Mouse (Mus musculus) testis, adult 2 months (tissue): Measurements from ENCODE around the gene Fscn3. TPM values are rescaled to one million over a fixed set of nuclear protein-coding genes. Genes with fewer than 3 reads are reported as not detected.

Experiments
- H3K27ac ChIP-seq: fragments of 200-500 bp; 2 replicates; pipeline ENCODE4 v1.5.1; 2012; ENCODE audit warnings: low read depth, low read length; ENCODE audit not compliant: control insufficient read depth, insufficient read depth
- H3K27me3 ChIP-seq: fragments of 200-500 bp; 2 replicates; pipeline ENCODE4 v1.6.1; 2012; ENCODE audit warnings: mild to moderate bottlenecking, low read length, moderate library complexity; ENCODE audit not compliant: control insufficient read depth, insufficient read depth
- H3K36me3 ChIP-seq: fragments of 200-500 bp; 2 replicates; pipeline ENCODE4 v1.6.1; 2012; ENCODE audit warnings: mild to moderate bottlenecking, low read length; ENCODE audit not compliant: control insufficient read depth, insufficient read depth
- H3K4me1 ChIP-seq: fragments of 200-500 bp; 2 replicates; pipeline ENCODE4 v1.6.1; 2012; ENCODE audit warnings: low read length; ENCODE audit not compliant: control insufficient read depth, insufficient read depth
- H3K4me3 ChIP-seq: fragments of 200-500 bp; 2 replicates; pipeline ENCODE4 v1.5.1; 2012; ENCODE audit warnings: low read depth, mild to moderate bottlenecking, low read length, moderate library complexity, mixed read lengths; ENCODE audit not compliant: control insufficient read depth
- CTCF ChIP-seq: fragments of 200-500 bp; IDR thresholded peaks from 2 replicates; pipeline ENCODE4 v1.5.1; 2012; ENCODE audit warnings: low read depth, mild to moderate bottlenecking, inconsistent platforms, low read length, moderate library complexity; ENCODE audit not compliant: control insufficient read depth, insufficient read depth, insufficient replicate concordance
- POLR2A ChIP-seq: fragments of 200-500 bp; IDR thresholded peaks from 2 replicates; pipeline ENCODE4 v1.6.1; 2012; ENCODE audit warnings: low read depth, mild to moderate bottlenecking, inconsistent platforms, low read length, moderate library complexity; ENCODE audit not compliant: control insufficient read depth
- polyA plus RNA-seq: library from polyadenylated mRNA; depleted of rRNA; stranded (reverse); fragments of >200 nt; gene quantifications from 2 replicates; pipeline ENCODE4 v1.2.3, GENCODE M21; 2012; rRNA removed

The Fscn3 gene
- polyA plus RNA-seq = 400 and 451 TPM in 2 replicates

DNA sequence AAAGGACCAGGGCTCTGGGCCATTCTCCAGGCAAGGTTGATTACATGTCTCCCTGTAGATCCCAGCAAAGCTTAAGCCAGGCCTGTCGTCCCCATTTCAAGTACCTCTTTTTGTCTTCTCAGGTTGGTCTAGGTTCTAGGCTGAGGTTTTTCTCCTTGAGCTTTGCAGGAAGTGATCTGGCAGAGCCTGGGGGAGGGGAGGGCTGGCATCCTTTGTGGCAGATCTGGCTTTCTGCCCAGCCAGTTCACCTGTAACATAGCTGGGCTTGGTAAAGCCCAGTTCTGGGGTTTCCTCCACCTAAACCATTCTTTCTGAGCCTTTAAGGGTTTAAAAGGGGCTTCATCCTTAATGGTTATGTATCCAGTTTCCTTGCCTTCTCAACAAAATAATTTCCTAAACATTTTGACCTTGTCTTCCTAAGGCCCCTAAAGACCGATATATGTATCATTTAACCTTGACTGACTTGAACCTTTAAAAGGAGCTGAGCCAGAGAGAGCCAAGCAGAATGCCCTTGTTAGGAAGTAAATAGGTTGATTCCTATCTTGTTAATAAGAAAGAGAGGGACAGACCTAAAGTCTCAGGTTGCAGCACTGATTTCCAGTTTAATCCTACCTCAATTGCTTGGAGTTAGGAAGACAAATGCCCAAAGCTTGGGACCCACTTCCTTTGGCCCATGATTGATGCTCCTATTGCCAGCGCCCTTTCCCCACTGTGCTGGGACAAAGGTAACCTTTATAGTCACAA, at the start of gene Fscn3:
TSS of gene Fscn3 (plus strand) at position 694 of the 744 bp plus-strand sequence.
- Histone ChIP-seq H3K27ac (0 out of 2 replicates have a peak within 1 kb of the TSS, but pooled peaks have one; percentile 36), H3K36me3 (no peaks in the 10 kb centered on the region), H3K4me3 (peak within 1 kb of the TSS; percentile 85), H3K4me1 (peaks cover 7% of the 10 kb centered on the region), H3K27me3 (no peaks in the 10 kb centered on the region)
- no peak for TF ChIP-seq POLR2A
- TF ChIP-seq CTCF = no peak

GRCm38 (mm10) chr6:28381983-28382382, 45.6 kb upstream of the Fscn3 start:
- H3K36me3 ChIP-seq = no peaks in the 10 kb centered on the region
- no peak overlapping the region for H3K4me3 ChIP-seq
- H3K4me1 ChIP-seq = no peaks in the 10 kb centered on the region
- H3K27me3 ChIP-seq = no peaks in the 10 kb centered on the region
- H3K27ac ChIP-seq = no peak overlapping the region
- no peak for TF ChIP-seq CTCF
- no peak for TF ChIP-seq POLR2A

DNA sequence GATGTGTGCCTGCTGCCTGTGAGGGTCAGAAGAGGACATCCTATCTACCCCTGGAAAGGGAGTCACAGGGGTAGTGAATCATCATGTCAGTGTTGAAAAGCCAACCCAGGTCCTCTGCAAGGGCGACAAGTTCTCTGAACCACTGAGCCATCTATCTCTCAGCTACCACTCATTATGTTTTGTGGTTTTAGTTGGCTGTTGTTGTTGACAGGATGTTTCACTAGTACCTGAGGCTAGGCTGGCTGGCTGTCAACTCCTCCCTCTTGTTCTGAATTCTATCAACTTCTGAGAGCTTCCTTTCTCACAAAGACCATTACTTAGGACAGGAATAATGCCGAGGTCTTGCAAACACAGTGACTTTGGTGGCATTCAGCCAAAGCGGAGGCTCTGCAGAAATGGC, 42.4 kb upstream of the Fscn3 start:
- TF ChIP-seq CTCF (no peak), POLR2A (no peak)
- H3K4me1 ChIP-seq = no peaks in the 10 kb centered on the region
- H3K27ac ChIP-seq = no peak overlapping the region
- H3K27me3 ChIP-seq = no peaks in the 10 kb centered on the region
- no peaks in the 10 kb centered on the region for H3K36me3 ChIP-seq
- no peak overlapping the region for H3K4me3 ChIP-seq

DNA sequence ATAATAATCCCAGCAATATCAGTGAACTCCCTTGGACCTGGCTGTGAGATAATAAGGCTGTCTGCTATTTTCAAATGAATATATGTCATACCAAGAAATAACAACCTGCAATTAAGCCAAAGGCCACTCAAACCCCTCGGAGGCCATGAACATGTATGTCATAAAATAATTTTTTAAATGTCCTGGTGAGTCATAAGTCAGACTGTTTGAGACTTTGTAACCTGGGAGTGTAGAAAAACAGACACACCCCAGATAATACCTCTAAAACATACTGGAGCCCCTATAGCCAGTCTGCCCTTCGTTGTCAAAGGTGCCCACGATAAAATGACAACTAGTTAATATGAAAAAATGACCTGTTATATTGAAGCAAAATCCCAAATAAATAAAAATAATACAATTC, 38.6 kb upstream of the Fscn3 start:
- Histone ChIP-seq H3K36me3 (no peaks in the 10 kb centered on the region), H3K27ac (no peak overlapping the region), H3K27me3 (no peaks in the 10 kb centered on the region), H3K4me3 (no peak overlapping the region), H3K4me1 (no peaks in the 10 kb centered on the region)
- TF ChIP-seq CTCF = no peak
- no peak for TF ChIP-seq POLR2A

GRCm38 (mm10) chr6:28396051-28396852, 31.3 kb upstream of the Fscn3 start:
- no peak overlapping the region for H3K4me3 ChIP-seq
- peaks cover 9% of the 10 kb centered on the region for H3K4me1 ChIP-seq
- no peaks in the 10 kb centered on the region for H3K36me3 ChIP-seq
- TF ChIP-seq CTCF = no peak
- no peak for TF ChIP-seq POLR2A
- no peak overlapping the region for H3K27ac ChIP-seq
- peaks cover 2% of the 10 kb centered on the region; the same call in 1 of the 2 replicates for H3K27me3 ChIP-seq

- no peak overlapping the region for H3K27ac ChIP-seq
- no peak for TF ChIP-seq CTCF
- TF ChIP-seq POLR2A = no peak
- H3K4me3 ChIP-seq = no peak overlapping the region
- H3K4me1 ChIP-seq = peaks cover 9% of the 10 kb centered on the region
- peaks cover 2% of the 10 kb centered on the region; the same call in 1 of the 2 replicates for H3K27me3 ChIP-seq
- no peaks in the 10 kb centered on the region for H3K36me3 ChIP-seq
Observed at GRCm38 (mm10) chr6:28396853-28397457, 30.6 kb upstream of the Fscn3 start.

- Histone ChIP-seq H3K27ac (no peak within 1 kb of the TSS), H3K36me3 (no peaks in the 10 kb centered on the region), H3K27me3 (peaks cover 2% of the 10 kb centered on the region; the same call in 1 of the 2 replicates), H3K4me1 (peaks cover 9% of the 10 kb centered on the region), H3K4me3 (peak within 1 kb of the TSS; percentile 23; the same call in 1 of the 2 replicates)
- TF ChIP-seq CTCF (no peak), POLR2A (no peak)
Observed at GRCm38 (mm10) chr6:28397681-28398203, 29.8 kb upstream of the Fscn3 start, which contains the start of gene Zfp800. Zfp800 (minus strand) TSS chr6:28398005.
